Mouse (Mus musculus) cortical plate, adult 2 months (tissue): Measurements from ENCODE around the gene Zfhx2.

Experiments used
- CTCF ChIP-seq: fragments of 200-500 bp; IDR thresholded peaks from 2 replicates; pipeline ENCODE4 v1.5.1; 2011; ENCODE audit warnings: mild to moderate bottlenecking, control low read depth, low read length; ENCODE audit not compliant: insufficient read depth; ENCODE audit errors: extremely low read depth
- POLR2A ChIP-seq: fragments of 200-500 bp; IDR thresholded peaks from 2 replicates; pipeline ENCODE4 v1.6.1; 2011; ENCODE audit warnings: mild to moderate bottlenecking, low read length, control low read depth; ENCODE audit not compliant: insufficient read depth; ENCODE audit errors: extremely low read depth

GRCm38 (mm10) chr14:55096573-55097087, 4.5 kb upstream of the Zfhx2 start:
- no peak for TF ChIP-seq CTCF
- TF ChIP-seq POLR2A, result no peak
